Mouse (Mus musculus) liver, postnatal 0 days (tissue): ENCODE measurements at regions not wholly inside any gene's neighbourhood (a gene's known extent, or its start where the extent isn't known, plus 50 kb on each side); places are given as distances from the start of the nearest gene placed in this dataset.

Source experiments
- ATAC-seq: fragments of 200-750 bp; cut with Nextera tagmentation; 2 replicates; pipeline ENCODE4 v1.8.0; 2017; ENCODE audit warnings: mild to moderate bottlenecking, moderate library complexity
- DNase-seq: peaks from one replicate; pipeline ENCODE4 v3.0.0-alpha.2; 2016
- H3K27ac ChIP-seq: fragments of 300-500 bp; sonication (generic); 2 replicates; pipeline ENCODE4 v1.5.1; 2014; ENCODE audit warnings: antibody characterized with exemption, moderate library complexity, mild to moderate bottlenecking, low read depth
- H3K27me3 ChIP-seq: fragments of 300-500 bp; sonication (generic); 2 replicates; pipeline ENCODE4 v1.6.1; 2014; ENCODE audit warnings: low read length, control low read depth, mixed read lengths; ENCODE audit not compliant: insufficient read depth
- H3K36me3 ChIP-seq: fragments of 300-500 bp; sonication (generic); replicated peaks from 2 replicates; pipeline ENCODE4 v1.6.1; 2014; ENCODE audit warnings: mild to moderate bottlenecking, control low read depth, low read length, moderate library complexity, mixed read lengths; ENCODE audit not compliant: insufficient read depth
- H3K4me1 ChIP-seq: fragments of 300-500 bp; sonication (generic); 2 replicates; pipeline ENCODE4 v1.6.1; 2014; ENCODE audit warnings: antibody characterized with exemption, mild to moderate bottlenecking, control low read depth; ENCODE audit not compliant: insufficient read depth
- H3K4me2 ChIP-seq: fragments of 300-500 bp; sonication (generic); 2 replicates; pipeline ENCODE4 v1.6.1; 2014; ENCODE audit warnings: low read depth, mild to moderate bottlenecking, low read length, moderate library complexity, mixed read lengths
- H3K4me3 ChIP-seq: fragments of 300-500 bp; sonication (generic); 2 replicates; pipeline ENCODE4 v1.5.1; 2014; ENCODE audit warnings: low read depth, low read length
- H3K9ac ChIP-seq: fragments of 300-500 bp; sonication (generic); replicated peaks from 2 replicates; pipeline ENCODE4 v1.6.1; 2014; ENCODE audit warnings: mild to moderate bottlenecking, moderate library complexity
- H3K9me3 ChIP-seq: fragments of 300-500 bp; sonication (generic); 2 replicates; pipeline ENCODE4 v1.6.1; 2016; ENCODE audit warnings: mild to moderate bottlenecking, control low read depth, low read length, mixed read lengths
- CTCF ChIP-seq: sonication (generic); IDR thresholded peaks from 2 replicates; pipeline ENCODE4 v1.5.1; 2016; ENCODE audit warnings: antibody characterized with exemption, low read depth
- EP300 ChIP-seq: IDR thresholded peaks from 2 replicates; pipeline ENCODE4 v1.6.1; 2016; ENCODE audit warnings: antibody characterized with exemption, low read depth, mild to moderate bottlenecking
- WGBS: fragments of 180-500 bp; shearing (Covaris S2); extraction: QIAGEN DNeasy Blood & Tissue Kit; methylation state at CpG from one replicate; pipeline ENCODE4 v1.1.7; 2014; ENCODE audit not compliant: insufficient replicate concordance; 5-methylcytosine and 5-hydroxymethylcytosine counted together

- DNase-seq (no peak), ATAC-seq (no peak)
- H3K4me2 ChIP-seq = no peak overlapping the region
- H3K4me3 ChIP-seq = no peak overlapping the region
- TF ChIP-seq CTCF (no peak), EP300 (no peak)
- H3K9ac ChIP-seq = no peak overlapping the region
- no peaks in the 10 kb centered on the region for H3K36me3 ChIP-seq
- WGBS = 86% methylated on average over 8 of the region's 8 CpGs
- no peak overlapping the region for H3K27ac ChIP-seq
- no peaks in the 10 kb centered on the region for H3K4me1 ChIP-seq
- no peaks in the 10 kb centered on the region for H3K9me3 ChIP-seq
- no peaks in the 10 kb centered on the region for H3K27me3 ChIP-seq
Measured at GRCm38 (mm10) chr8:60827241-60827640, 63.0 kb upstream of the Hpf1 start.

- 82% methylated on average over 4 of the region's 4 CpGs for WGBS
- H3K9ac ChIP-seq = no peak overlapping the region
- no peaks in the 10 kb centered on the region for H3K4me1 ChIP-seq
- H3K9me3 ChIP-seq = no peaks in the 10 kb centered on the region
- TF ChIP-seq EP300 (no peak), CTCF (no peak)
- H3K27ac ChIP-seq = no peak overlapping the region
- H3K4me3 ChIP-seq = no peak overlapping the region
- DNase-seq (no peak), ATAC-seq (no peak)
- H3K27me3 ChIP-seq = no peaks in the 10 kb centered on the region
- no peaks in the 10 kb centered on the region for H3K36me3 ChIP-seq
- H3K4me2 ChIP-seq = no peak overlapping the region
Measured at GRCm38 (mm10) chr8:60829093-60829492, 61.1 kb upstream of the Hpf1 start.

DNA sequence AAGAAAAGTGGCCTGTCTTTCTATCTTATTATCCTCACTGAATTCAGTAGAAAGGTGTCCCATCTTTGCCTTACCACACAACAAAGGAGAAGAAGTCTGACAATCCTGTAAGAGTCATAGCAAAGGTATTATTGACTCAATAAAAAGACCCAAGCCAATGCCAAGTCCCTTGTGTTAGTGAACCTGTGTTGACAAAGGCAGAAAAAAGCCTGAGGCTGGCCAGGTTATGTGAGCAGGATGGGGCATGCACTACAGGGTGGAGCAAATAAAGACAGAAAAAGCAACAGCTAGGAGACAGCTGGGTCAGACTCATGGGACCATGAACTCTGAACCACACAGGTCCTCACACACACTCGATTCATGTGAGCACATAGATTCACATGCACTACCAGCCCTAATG, 59.7 kb upstream of the Hpf1 start:
- H3K4me3 ChIP-seq = no peak overlapping the region
- no peak overlapping the region for H3K9ac ChIP-seq
- 53% methylated on average over 1 of the region's 1 CpGs for WGBS
- H3K27me3 ChIP-seq = no peaks in the 10 kb centered on the region
- no peaks in the 10 kb centered on the region for H3K4me1 ChIP-seq
- no peaks in the 10 kb centered on the region for H3K9me3 ChIP-seq
- no peaks in the 10 kb centered on the region for H3K36me3 ChIP-seq
- H3K27ac ChIP-seq = no peak overlapping the region
- ATAC-seq (no peak), DNase-seq (no peak)
- TF ChIP-seq CTCF (no peak), EP300 (no peak)
- H3K4me2 ChIP-seq = no peak overlapping the region

- H3K9ac ChIP-seq = no peak overlapping the region
- H3K27ac ChIP-seq = no peak overlapping the region
- no peaks in the 10 kb centered on the region for H3K36me3 ChIP-seq
- no peak overlapping the region for H3K4me3 ChIP-seq
- H3K27me3 ChIP-seq = no peaks in the 10 kb centered on the region
- ATAC-seq = no peak
- DNase-seq = no peak
- no peak overlapping the region for H3K4me2 ChIP-seq
- 13% methylated on average over 3 of the region's 3 CpGs for WGBS
- no peaks in the 10 kb centered on the region for H3K4me1 ChIP-seq
- H3K9me3 ChIP-seq = no peaks in the 10 kb centered on the region
- TF ChIP-seq CTCF (no peak), EP300 (no peak)
Measured at GRCm38 (mm10) chr8:60838526-60838925, 51.7 kb upstream of the Hpf1 start.
